Mouse (Mus musculus) kidney, embryonic 14.5 days (tissue): Measurements from ENCODE around the gene Tbc1d2b. TPM values are rescaled to one million over a fixed set of nuclear protein-coding genes. Genes with fewer than 3 reads are reported as not detected.

ENCODE experiments used
- ATAC-seq: fragments of 200-750 bp; cut with Nextera tagmentation; 2 replicates; pipeline ENCODE4 v1.8.0; 2017; ENCODE audit warnings: moderate number of reproducible peaks, mild to moderate bottlenecking, moderate TSS enrichment, moderate library complexity; ENCODE audit not compliant: low FRiP score, low TSS enrichment
- H3K27ac ChIP-seq: fragments of 300-500 bp; sonication (generic); 2 replicates; pipeline ENCODE4 v1.5.1; 2014; ENCODE audit warnings: low read depth, mild to moderate bottlenecking, low read length, moderate library complexity, mixed read lengths
- H3K27me3 ChIP-seq: fragments of 300-500 bp; sonication (generic); 2 replicates; pipeline ENCODE4 v1.6.1; 2014; ENCODE audit warnings: mild to moderate bottlenecking, low read length; ENCODE audit not compliant: control insufficient read depth, insufficient read depth
- H3K36me3 ChIP-seq: fragments of 300-500 bp; sonication (generic); 2 replicates; pipeline ENCODE4 v1.6.1; 2014; ENCODE audit warnings: low read length, mixed read lengths; ENCODE audit not compliant: control insufficient read depth, insufficient read depth
- H3K4me1 ChIP-seq: fragments of 300-500 bp; sonication (generic); 2 replicates; pipeline ENCODE4 v1.6.1; 2014; ENCODE audit warnings: low read length, mixed read lengths; ENCODE audit not compliant: control insufficient read depth, insufficient read depth
- H3K4me2 ChIP-seq: fragments of 300-500 bp; sonication (generic); replicated peaks from 2 replicates; pipeline ENCODE4 v1.6.1; 2014; ENCODE audit warnings: low read depth, mild to moderate bottlenecking, low read length
- H3K4me3 ChIP-seq: fragments of 300-500 bp; sonication (generic); 2 replicates; pipeline ENCODE4 v1.5.1; 2014; ENCODE audit warnings: mild to moderate bottlenecking, low read length
- H3K9ac ChIP-seq: fragments of 300-500 bp; sonication (generic); 2 replicates; pipeline ENCODE4 v1.6.1; 2014; ENCODE audit warnings: low read depth, mild to moderate bottlenecking, low read length, moderate library complexity
- H3K9me3 ChIP-seq: fragments of 300-500 bp; sonication (generic); 2 replicates; pipeline ENCODE4 v1.6.1; 2016; ENCODE audit warnings: low read length; ENCODE audit not compliant: control insufficient read depth
- WGBS: fragments of 180-500 bp; shearing (Covaris S2); extraction: QIAGEN DNeasy Blood & Tissue Kit; methylation state at CpG from one replicate; pipeline ENCODE4 v1.1.7; 2014; 5-methylcytosine and 5-hydroxymethylcytosine counted together
- polyA plus RNA-seq: library from polyadenylated mRNA; unstranded; fragments of >200 nt; fragmentation: Nextera tagmentation; extraction: Ambion mirVana; gene quantifications from 2 replicates; pipeline ENCODE4 v1.2.1, GENCODE M21; 2014

Gene Tbc1d2b
- polyA plus RNA-seq, 1 experiment from 2014 or later: 14.7 TPM

GRCm38 (mm10) chr9:90169965-90170364 is 100.6 kb downstream of the Tbc1d2b start:
- Histone ChIP-seq H3K27ac (no peak overlapping the region), H3K27me3 (no peaks in the 10 kb centered on the region), H3K4me2 (no peak overlapping the region), H3K36me3 (peaks cover 8% of the 10 kb centered on the region; the same call in 1 of the 2 replicates), H3K4me3 (no peak overlapping the region), H3K9me3 (no peaks in the 10 kb centered on the region), H3K9ac (no peak overlapping the region), H3K4me1 (no peaks in the 10 kb centered on the region)
- ATAC-seq: no peak
- 40% methylated on average over 4 of the region's 4 CpGs for WGBS

DNA sequence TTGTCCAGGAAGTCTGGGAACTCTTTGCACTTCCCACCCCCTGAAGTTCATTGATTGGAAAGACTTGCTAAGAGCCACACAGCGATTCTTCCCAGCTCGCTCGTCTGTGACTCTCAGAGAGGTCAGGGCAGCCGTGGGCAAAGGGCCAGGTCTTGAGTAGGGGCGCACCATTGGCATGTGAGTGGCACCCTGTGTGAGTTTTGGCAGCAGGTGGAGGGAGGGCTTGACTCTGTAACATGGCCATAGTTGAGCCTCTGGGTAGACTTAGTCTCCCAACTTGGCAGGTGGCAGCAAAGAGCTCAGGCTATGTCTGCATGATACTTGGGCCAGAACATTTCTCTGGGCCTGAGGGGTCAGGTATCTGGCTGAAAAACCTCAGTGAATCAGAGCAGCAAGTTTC is 104.0 kb downstream of the Tbc1d2b start:
- Histone ChIP-seq H3K4me2 (no peak overlapping the region), H3K4me3 (no peak overlapping the region), H3K9me3 (no peaks in the 10 kb centered on the region), H3K9ac (no peak overlapping the region), H3K27ac (no peak overlapping the region), H3K27me3 (no peaks in the 10 kb centered on the region), H3K4me1 (no peaks in the 10 kb centered on the region; the same call in 1 of the 2 replicates), H3K36me3 (0 out of 2 replicates have a peak, but pooled peaks cover under 1% of the 10 kb centered on the region)
- no peak for ATAC-seq
- WGBS: 60% methylated on average over 5 of the region's 5 CpGs

- ATAC-seq: no peak
- no peak overlapping the region for H3K4me3 ChIP-seq
- H3K4me1 ChIP-seq: no peaks in the 10 kb centered on the region; the same call in 1 of the 2 replicates
- H3K36me3 ChIP-seq: no peaks in the 10 kb centered on the region
- H3K4me2 ChIP-seq: no peak overlapping the region
- no peaks in the 10 kb centered on the region for H3K9me3 ChIP-seq
- no peaks in the 10 kb centered on the region for H3K27me3 ChIP-seq
- no peak overlapping the region for H3K9ac ChIP-seq
- WGBS: 91% methylated on average over 4 of the region's 4 CpGs
- no peak overlapping the region for H3K27ac ChIP-seq
Observed at GRCm38 (mm10) chr9:90165590-90165989, 105.0 kb downstream of the Tbc1d2b start.

GRCm38 (mm10) chr9:90164670-90165453 is 105.7 kb downstream of the Tbc1d2b start:
- no peak for ATAC-seq
- Histone ChIP-seq H3K4me1 (no peaks in the 10 kb centered on the region; the same call in 1 of the 2 replicates), H3K4me3 (no peak overlapping the region), H3K9ac (no peak overlapping the region), H3K27me3 (no peaks in the 10 kb centered on the region), H3K36me3 (no peaks in the 10 kb centered on the region), H3K9me3 (no peaks in the 10 kb centered on the region), H3K27ac (no peak overlapping the region), H3K4me2 (peak overlapping the region; percentile 94; the same call in 1 of the 2 replicates)
- WGBS: 61% methylated on average over 4 of the region's 4 CpGs

GRCm38 (mm10) chr9:90163749-90164095 is 106.9 kb downstream of the Tbc1d2b start:
- Histone ChIP-seq H3K36me3 (no peaks in the 10 kb centered on the region), H3K4me1 (no peaks in the 10 kb centered on the region; the same call in 1 of the 2 replicates), H3K27me3 (no peaks in the 10 kb centered on the region), H3K27ac (no peak overlapping the region), H3K4me2 (peak overlapping the region; percentile 94), H3K4me3 (peak overlapping the region; percentile 76), H3K9me3 (no peaks in the 10 kb centered on the region), H3K9ac (peak overlapping the region; percentile 74)
- ATAC-seq: peak; percentile 74
- WGBS: under 1% methylated on average over 18 of the region's 18 CpGs

GRCm38 (mm10) chr9:90162926-90163748 is 107.5 kb downstream of the Tbc1d2b start, which contains the start of gene Adamts7:
Gene Adamts7 (plus strand): TSS chr9:90163069.
- peak within 1 kb of the TSS; percentile 70; the same call in 1 of the 2 replicates for H3K27ac ChIP-seq
- WGBS: under 1% methylated on average over 52 of the region's 60 CpGs
- H3K27me3 ChIP-seq: no peaks in the 10 kb centered on the region
- ATAC-seq: peak; percentile 76
- H3K4me1 ChIP-seq: no peaks in the 10 kb centered on the region; the same call in 1 of the 2 replicates
- peak within 1 kb of the TSS; percentile 94 for H3K4me2 ChIP-seq
- H3K9ac ChIP-seq: peak within 1 kb of the TSS; percentile 74
- no peaks in the 10 kb centered on the region for H3K36me3 ChIP-seq
- H3K9me3 ChIP-seq: no peaks in the 10 kb centered on the region
- peak within 1 kb of the TSS; percentile 76 for H3K4me3 ChIP-seq

- Histone ChIP-seq H3K36me3 (no peaks in the 10 kb centered on the region), H3K9ac (peak overlapping the region; percentile 74), H3K4me3 (peak overlapping the region; percentile 76), H3K27ac (0 out of 2 replicates have a peak overlapping the region, but pooled peaks have one; percentile 6), H3K9me3 (no peaks in the 10 kb centered on the region), H3K27me3 (no peaks in the 10 kb centered on the region), H3K4me2 (peak overlapping the region; percentile 94), H3K4me1 (no peaks in the 10 kb centered on the region; the same call in 1 of the 2 replicates)
- peak; percentile 91 for ATAC-seq
- 10% methylated on average over 19 of the region's 29 CpGs for WGBS
Observed at GRCm38 (mm10) chr9:90162243-90162925, 108.2 kb downstream of the Tbc1d2b start.
